Mouse (Mus musculus): ENCODE data around the gene H2al2a. TPM values are rescaled to one million over a fixed set of nuclear protein-coding genes. Genes with fewer than 3 reads are reported as not detected.

The H2al2a gene
- polyA plus RNA-seq, 2 experiments: not detected

DNA sequence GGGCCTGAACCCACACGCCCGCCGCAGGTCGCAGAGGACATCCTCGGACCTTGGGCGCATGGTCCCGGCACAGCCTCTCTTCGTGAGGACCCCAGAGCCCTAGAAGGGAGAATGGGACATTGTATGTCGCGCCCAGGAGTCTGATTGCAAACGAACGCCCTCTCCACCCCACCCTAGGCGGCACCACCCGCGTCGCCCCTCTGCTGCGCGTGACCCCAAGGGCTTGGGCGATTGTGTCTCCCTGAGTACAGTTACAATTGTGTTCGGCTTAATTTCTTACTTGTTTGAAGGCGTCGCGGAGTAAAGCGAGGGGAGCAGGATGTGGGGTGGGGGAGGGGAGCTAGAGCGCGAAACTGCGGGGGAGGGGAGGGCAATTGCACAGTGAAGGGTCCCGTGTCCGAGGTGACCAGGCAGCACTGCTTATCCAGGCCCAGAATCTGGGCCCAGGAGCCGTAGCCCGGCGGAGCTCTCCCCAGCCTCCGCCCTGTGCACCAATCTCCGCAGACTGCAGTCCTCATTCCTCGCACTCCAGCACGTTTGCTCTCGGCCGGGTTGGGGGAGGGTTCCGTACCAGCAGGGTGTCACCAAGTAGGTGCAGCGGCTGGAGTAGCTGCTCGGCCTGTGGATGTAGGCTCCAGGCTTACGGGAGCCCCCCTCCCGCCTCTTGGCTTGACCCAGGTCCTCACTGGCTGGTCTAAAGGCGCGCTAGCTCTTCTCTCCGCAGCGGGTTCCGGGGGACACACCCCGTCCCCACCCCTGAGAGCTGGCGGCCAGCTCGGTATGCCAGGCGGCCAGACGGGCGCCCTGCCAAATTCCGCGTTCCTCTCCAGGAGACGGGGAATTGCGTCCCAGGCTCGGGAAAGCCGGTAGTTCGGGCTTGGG is 31.6 kb upstream of the H2al2a start:
- Histone ChIP-seq H3K4me1 (replicated peaks; ENCODE audit: control insufficient read depth in 2 of 2, insufficient read depth in 2 of 2, low read length in 1 of 2) (peaks cover 4 to 7% of the 10 kb centered on the region in 2 experiments), H3K36me3 (replicated peaks; ENCODE audit: control insufficient read depth, insufficient read depth, low read depth) (no peaks in the 10 kb centered on the region), H3K27ac (peak overlapping the region; percentile 0), H3K27me3 (ENCODE audit: control insufficient read depth, insufficient read depth, low read length) (peaks cover 78% of the 10 kb centered on the region), H3K4me3 (ENCODE audit: insufficient read depth in 1 of 2, low read depth in 2 of 2, low read length in 2 of 2) (peak overlapping the region; percentile 43 to 57), H3K9ac (replicated peaks) (peak overlapping the region; percentile 55), H3K9me3 (ENCODE audit: control insufficient read depth, low read length) (no peaks in the 10 kb centered on the region), H3K4me2 (ENCODE audit: low read depth) (peak overlapping the region; percentile 81)
- DNase-seq (ENCODE audit: low read depth in 3 of 3, low spot score in 3 of 3) (no peak), ATAC-seq (ENCODE audit: insufficient read depth) (peak; percentile 43)
- TF ChIP-seq EP300 (IDR thresholded peaks at IDR 0.05; ENCODE audit: low read depth) (no peak), CTCF (IDR thresholded peaks at IDR 0.05; ENCODE audit: low read depth) (no peak)
- under 1% methylated on average over 61 of the region's 61 CpGs for WGBS (ENCODE audit: insufficient replicate concordance)

DNA sequence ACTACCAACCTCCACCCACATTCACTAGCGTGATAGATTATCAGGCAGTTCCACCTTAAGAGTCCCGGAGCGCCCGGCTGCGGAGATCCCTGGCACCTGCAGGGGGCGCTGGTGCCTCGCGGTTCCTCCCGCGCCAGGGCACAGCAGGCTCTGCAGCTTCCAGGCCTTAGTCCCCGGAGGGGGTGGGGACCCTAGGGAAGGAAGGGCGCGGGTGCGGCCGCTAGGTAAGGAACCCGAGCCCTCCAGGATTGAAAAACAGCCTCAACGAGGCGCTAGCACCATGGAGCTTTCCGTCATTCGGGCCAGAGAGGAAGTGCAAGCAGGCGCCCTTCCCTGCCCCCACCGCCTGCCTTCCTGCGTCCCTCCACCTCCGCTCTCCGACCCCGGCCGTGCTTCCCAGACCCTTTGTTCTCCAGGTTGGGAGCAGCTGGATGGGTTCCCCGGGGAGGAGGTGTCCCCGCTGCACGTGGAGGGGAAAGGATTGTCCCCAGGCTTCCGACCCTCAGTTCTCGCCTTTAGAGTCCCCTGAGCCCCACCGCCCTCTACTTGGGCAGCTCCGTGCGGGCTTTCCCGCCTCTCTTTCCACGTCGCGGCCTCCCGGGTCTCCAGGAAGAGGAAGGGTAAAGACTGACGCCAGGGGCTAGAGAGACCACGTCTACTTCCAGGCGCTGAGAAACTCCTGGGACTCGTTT is 30.8 kb upstream of the H2al2a start:
- H3K27me3 ChIP-seq (ENCODE audit: control insufficient read depth, insufficient read depth, low read length): peaks cover 70% of the 10 kb centered on the region
- H3K9me3 ChIP-seq (ENCODE audit: control insufficient read depth, low read length): no peaks in the 10 kb centered on the region
- ATAC-seq (ENCODE audit: insufficient read depth) (peak; percentile 84), DNase-seq (ENCODE audit: low read depth in 3 of 3, low spot score in 3 of 3) (peak; percentile 68 to 81 (median 70))
- TF ChIP-seq CTCF (IDR thresholded peaks at IDR 0.05; ENCODE audit: low read depth) (peak; percentile 98), EP300 (IDR thresholded peaks at IDR 0.05; ENCODE audit: low read depth) (no peak)
- peak overlapping the region; percentile 43 to 57 for H3K4me3 ChIP-seq (ENCODE audit: insufficient read depth in 1 of 2, low read depth in 2 of 2, low read length in 2 of 2)
- peak overlapping the region; percentile 55 for H3K9ac ChIP-seq (replicated peaks)
- peak overlapping the region; percentile 81 for H3K4me2 ChIP-seq (ENCODE audit: low read depth)
- H3K4me1 ChIP-seq (replicated peaks; ENCODE audit: control insufficient read depth in 2 of 2, insufficient read depth in 2 of 2, low read length in 1 of 2): peaks cover 4 to 7% of the 10 kb centered on the region in 2 experiments
- H3K27ac ChIP-seq: peak overlapping the region; percentile 0
- under 1% methylated on average over 44 of the region's 44 CpGs for WGBS (ENCODE audit: insufficient replicate concordance)
- H3K36me3 ChIP-seq (replicated peaks; ENCODE audit: control insufficient read depth, insufficient read depth, low read depth): no peaks in the 10 kb centered on the region

DNA sequence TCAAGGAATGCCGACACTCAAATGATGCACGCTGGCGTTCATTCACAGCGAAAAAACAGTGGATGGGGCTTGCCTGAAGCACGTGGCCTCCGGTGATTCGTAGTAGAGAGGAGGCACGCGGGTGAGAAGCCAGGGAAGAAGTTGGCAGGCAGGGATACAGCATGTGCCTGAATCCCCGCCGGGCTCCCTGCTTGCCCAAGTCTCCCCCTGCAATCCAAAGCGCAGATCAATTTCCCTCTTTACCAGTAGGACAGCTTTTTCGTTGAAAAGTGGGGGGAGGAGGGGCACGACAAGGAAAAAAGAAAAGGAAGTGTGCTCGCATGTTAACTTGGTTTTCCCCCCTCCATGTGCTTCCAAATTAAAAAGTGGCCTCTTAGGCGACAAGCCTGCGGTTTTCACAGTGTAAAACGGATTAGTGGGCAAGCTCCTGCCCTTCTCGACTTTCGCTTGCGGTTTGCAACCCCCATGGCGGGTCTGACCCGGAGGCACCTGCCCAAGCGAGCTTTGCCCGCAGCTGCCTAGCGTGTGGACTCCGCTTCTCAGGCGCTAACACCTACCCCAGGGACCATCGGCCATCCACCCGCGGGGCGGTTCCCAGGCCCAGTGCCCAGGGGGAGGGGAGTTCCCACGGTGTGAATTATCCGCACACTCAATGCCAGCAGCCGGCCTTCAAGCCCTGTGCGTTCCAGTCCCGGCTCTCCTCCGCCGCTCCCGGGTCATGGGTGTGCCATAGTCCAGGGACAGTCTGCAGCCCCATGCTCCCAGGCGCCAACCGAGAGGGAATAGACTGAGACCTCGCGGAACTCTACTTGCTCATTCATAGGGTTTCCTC is 29.6 kb upstream of the H2al2a start:
- no peak for ATAC-seq (ENCODE audit: insufficient read depth)
- peak overlapping the region; percentile 81 for H3K4me2 ChIP-seq (ENCODE audit: low read depth)
- no peaks in the 10 kb centered on the region for H3K36me3 ChIP-seq (replicated peaks; ENCODE audit: control insufficient read depth, insufficient read depth, low read depth)
- peaks cover 4 to 5% of the 10 kb centered on the region in 2 experiments for H3K4me1 ChIP-seq (replicated peaks; ENCODE audit: control insufficient read depth in 2 of 2, insufficient read depth in 2 of 2, low read length in 1 of 2)
- H3K9me3 ChIP-seq (ENCODE audit: control insufficient read depth, low read length): no peaks in the 10 kb centered on the region
- DNase-seq (ENCODE audit: low read depth in 3 of 3, low spot score in 3 of 3): no peak
- no peak overlapping the region for H3K27ac ChIP-seq
- H3K4me3 ChIP-seq (ENCODE audit: insufficient read depth in 1 of 2, low read depth in 2 of 2, low read length in 2 of 2): peak overlapping the region; percentile 36 to 57
- TF ChIP-seq EP300 (IDR thresholded peaks at IDR 0.05; ENCODE audit: low read depth) (no peak), CTCF (IDR thresholded peaks at IDR 0.05; ENCODE audit: low read depth) (no peak)
- peaks cover 57% of the 10 kb centered on the region for H3K27me3 ChIP-seq (ENCODE audit: control insufficient read depth, insufficient read depth, low read length)
- H3K9ac ChIP-seq (replicated peaks): peak overlapping the region; percentile 35
- WGBS (ENCODE audit: insufficient replicate concordance): under 1% methylated on average over 44 of the region's 44 CpGs

DNA sequence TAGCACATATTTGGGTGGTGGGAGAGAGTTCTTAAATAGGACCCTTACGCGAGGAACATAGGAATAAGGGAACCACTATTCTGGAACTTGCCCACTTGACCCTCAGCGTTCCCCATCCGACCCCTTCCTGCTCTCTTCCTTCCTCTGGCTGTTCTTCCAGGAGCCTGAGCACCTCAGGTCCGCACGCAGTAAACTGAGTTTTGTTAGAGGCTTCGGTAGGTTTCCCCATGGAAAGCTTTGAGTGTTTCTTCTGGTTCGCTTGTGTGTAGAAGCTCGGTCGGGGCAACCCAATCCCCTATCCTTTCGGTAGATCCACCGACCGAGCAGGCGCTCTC is 29.0 kb upstream of the H2al2a start:
- DNase-seq (ENCODE audit: low read depth in 3 of 3, low spot score in 3 of 3) (no peak), ATAC-seq (ENCODE audit: insufficient read depth) (no peak)
- no peaks in the 10 kb centered on the region for H3K36me3 ChIP-seq (replicated peaks; ENCODE audit: control insufficient read depth, insufficient read depth, low read depth)
- H3K27ac ChIP-seq: no peak overlapping the region
- 2% methylated on average over 14 of the region's 14 CpGs for WGBS (ENCODE audit: insufficient replicate concordance)
- TF ChIP-seq EP300 (IDR thresholded peaks at IDR 0.05; ENCODE audit: low read depth) (no peak), CTCF (IDR thresholded peaks at IDR 0.05; ENCODE audit: low read depth) (no peak)
- H3K4me2 ChIP-seq (ENCODE audit: low read depth): peak overlapping the region; percentile 81
- H3K9ac ChIP-seq (replicated peaks): peak overlapping the region; percentile 35; the same call in 1 of the 2 replicates
- peaks cover 52% of the 10 kb centered on the region for H3K27me3 ChIP-seq (ENCODE audit: control insufficient read depth, insufficient read depth, low read length)
- peak overlapping the region; percentile 36 to 57 for H3K4me3 ChIP-seq (ENCODE audit: insufficient read depth in 1 of 2, low read depth in 2 of 2, low read length in 2 of 2)
- no peaks in the 10 kb centered on the region for H3K9me3 ChIP-seq (ENCODE audit: control insufficient read depth, low read length)
- H3K4me1 ChIP-seq (replicated peaks; ENCODE audit: control insufficient read depth in 2 of 2, insufficient read depth in 2 of 2, low read length in 1 of 2): peaks cover 4 to 5% of the 10 kb centered on the region in 2 experiments
